In genomic region chr10:125787441-125788060, GRCm38 (mm10) we compare ENCODE assay signal across 8 mouse cellular contexts.
DNase-seq lines count a peak whose midpoint lies in the region; ATAC-seq and TF ChIP-seq lines count a peak whose summit lies in the region.

No protein-coding gene starts in this region.

- H3K27me3 ChIP-seq in hindbrain, embryonic 11.5 days (ENCODE audit: control insufficient read depth, insufficient read depth, low read length) = no peaks in the 10 kb centered on the region

- DNase-seq in heart, adult 11 months = peak; percentile 58
- DNase-seq in heart, adult 9 months (ENCODE audit: low spot score in 2 of 2) = no peak
- peak; percentile 35 for DNase-seq in hindbrain, embryonic 11.5 days (ENCODE audit: low spot score)
- DNase-seq in mesoderm, embryonic 11.5 days (ENCODE audit: low read depth, low spot score) = peak; percentile 23
- DNase-seq in thymus, postnatal 36 days = no peak
- DNase-seq in cerebellum, adult 11-12 months = no peak
- no peak for DNase-seq in left cerebral cortex, postnatal 36 days (ENCODE audit: low spot score in 2 of 2)

- no peaks in the 10 kb centered on the region for H3K9me3 ChIP-seq in hindbrain, embryonic 11.5 days (ENCODE audit: control insufficient read depth, low read length)

- no peak for TF ChIP-seq CTCF in cortical plate, adult 2 months (IDR thresholded peaks at IDR 0.05; ENCODE audit: extremely low read depth, insufficient read depth, low read length)

- H3K4me2 ChIP-seq in hindbrain, embryonic 11.5 days (replicated peaks; ENCODE audit: low read depth, low read length) = peak overlapping the region; percentile 39

- H3K27ac ChIP-seq in cortical plate, adult 2 months (ENCODE audit: insufficient read depth, low read length) = no peak overlapping the region
- peak overlapping the region; percentile 39; the same call in 1 of the 2 replicates for H3K27ac ChIP-seq in hindbrain, embryonic 11.5 days (ENCODE audit: low read depth, low read length)

- intact Hi-C loops in left cerebral cortex, postnatal 36 days (cut with DNase I) = loop anchor here (10.0 kb wide), 2 partner anchors 177 to 547 kb away; partner anchors contain the start of gene Lrig3

- peaks cover 1% of the 10 kb centered on the region; the same call in 1 of the 2 replicates for H3K4me1 ChIP-seq in cortical plate, adult 2 months (ENCODE audit: control insufficient read depth, insufficient read depth, low read length)
- H3K4me1 ChIP-seq in hindbrain, embryonic 11.5 days (replicated peaks; ENCODE audit: control insufficient read depth, insufficient read depth, low read length) = peaks cover 9% of the 10 kb centered on the region

- TF ChIP-seq POLR2A in cortical plate, adult 2 months (IDR thresholded peaks at IDR 0.05; ENCODE audit: extremely low read depth, insufficient read depth, low read length) = no peak

- H3K9ac ChIP-seq in hindbrain, embryonic 11.5 days (ENCODE audit: low read depth, low read length) = peak overlapping the region; percentile 20; the same call in 1 of the 2 replicates

- WGBS in hindbrain, embryonic 11.5 days = 42% methylated on average over 19 of the region's 19 CpGs

- peak overlapping the region; percentile 17; the same call in 1 of the 2 replicates for H3K4me3 ChIP-seq in cortical plate, adult 2 months (ENCODE audit: insufficient read depth, low read length)
- H3K4me3 ChIP-seq in hindbrain, embryonic 11.5 days (ENCODE audit: low read depth, low read length) = no peak overlapping the region

- no peaks in the 10 kb centered on the region for H3K36me3 ChIP-seq in hindbrain, embryonic 11.5 days (ENCODE audit: control insufficient read depth, insufficient read depth, low read length)

- peak; percentile 13; the same call in 1 of the 2 replicates for ATAC-seq in hindbrain, embryonic 11.5 days (ENCODE audit: low FRiP score)

Comparison
In these comparisons a context has a peak if more than half of its experiments do, and no peak if none do; other contexts are left out.
1. DNase-seq: peak in heart, adult 11 months (single experiment), hindbrain, embryonic 11.5 days (single experiment) and mesoderm, embryonic 11.5 days (single experiment); none in heart, adult 9 months (0 of 2), thymus, postnatal 36 days (0 of 2), cerebellum, adult 11-12 months (single experiment) and left cerebral cortex, postnatal 36 days (0 of 2).